Mouse (Mus musculus) lung, embryonic 16.5 days (tissue): ENCODE results near the gene Cat. TPM values are rescaled to one million over a fixed set of nuclear protein-coding genes. Genes with fewer than 3 reads are reported as not detected.
A peak's percentile ranks its signal among the peaks of the same experiment; 100 is the strongest.

Source experiments
- ATAC-seq: fragments of 200-750 bp; cut with Nextera tagmentation; 2 replicates; pipeline ENCODE4 v1.8.0; 2017; ENCODE audit warnings: low read depth, mild to moderate bottlenecking, moderate library complexity
- H3K27ac ChIP-seq: fragments of 300-500 bp; sonication (generic); 2 replicates; pipeline ENCODE4 v1.5.1; 2014; ENCODE audit warnings: mild to moderate bottlenecking, control low read depth, low read length
- H3K27me3 ChIP-seq: fragments of 300-500 bp; sonication (generic); 2 replicates; pipeline ENCODE4 v1.6.1; 2014; ENCODE audit warnings: low read depth, low read length, mixed read lengths; ENCODE audit not compliant: control insufficient read depth, insufficient read depth
- H3K36me3 ChIP-seq: fragments of 300-500 bp; sonication (generic); 2 replicates; pipeline ENCODE4 v1.6.1; 2014; ENCODE audit warnings: low read length; ENCODE audit not compliant: control insufficient read depth, insufficient read depth
- H3K4me1 ChIP-seq: fragments of 300-500 bp; sonication (generic); replicated peaks from 2 replicates; pipeline ENCODE4 v1.6.1; 2014; ENCODE audit warnings: low read length, mixed read lengths; ENCODE audit not compliant: control insufficient read depth, insufficient read depth
- H3K4me2 ChIP-seq: fragments of 300-500 bp; sonication (generic); 2 replicates; pipeline ENCODE4 v1.6.1; 2014; ENCODE audit warnings: low read depth, low read length, control low read depth
- H3K4me3 ChIP-seq: fragments of 300-500 bp; sonication (generic); 2 replicates; pipeline ENCODE4 v1.5.1; 2014; ENCODE audit warnings: mild to moderate bottlenecking, low read length, control low read depth
- H3K9ac ChIP-seq: fragments of 300-500 bp; sonication (generic); 2 replicates; pipeline ENCODE4 v1.6.1; 2014; ENCODE audit warnings: low read length, control low read depth
- H3K9me3 ChIP-seq: fragments of 300-500 bp; sonication (generic); 2 replicates; pipeline ENCODE4 v1.6.1; 2016; ENCODE audit warnings: low read length; ENCODE audit not compliant: control insufficient read depth
- WGBS: fragments of 180-500 bp; shearing (Covaris S2); extraction: QIAGEN DNeasy Blood & Tissue Kit; methylation state at CpG from one replicate; pipeline ENCODE4 v1.1.7; 2014; 5-methylcytosine and 5-hydroxymethylcytosine counted together
- polyA plus RNA-seq: library from polyadenylated mRNA; unstranded; fragments of >200 nt; fragmentation: Nextera tagmentation; extraction: Ambion mirVana; gene quantifications from 2 replicates; pipeline ENCODE4 v1.2.1, GENCODE M21; 2015

Gene Cat
- polyA plus RNA-seq, 1 experiment from 2014 or later = 109 TPM

GRCm38 (mm10) chr2:103504463-103504862, 19.5 kb upstream of the Cat start:
- ATAC-seq = no peak
- no peak overlapping the region for H3K9ac ChIP-seq
- H3K4me2 ChIP-seq = no peak overlapping the region
- H3K9me3 ChIP-seq = no peaks in the 10 kb centered on the region; the same call in 1 of the 2 replicates
- no peak overlapping the region for H3K27ac ChIP-seq
- no peaks in the 10 kb centered on the region for H3K27me3 ChIP-seq
- H3K4me1 ChIP-seq = no peaks in the 10 kb centered on the region
- WGBS = 80% methylated on average over 1 of the region's 1 CpGs
- H3K4me3 ChIP-seq = no peak overlapping the region
- H3K36me3 ChIP-seq = no peaks in the 10 kb centered on the region

- H3K4me3 ChIP-seq = no peak overlapping the region
- H3K27me3 ChIP-seq = no peaks in the 10 kb centered on the region
- H3K27ac ChIP-seq = no peak overlapping the region
- 52% methylated on average over 2 of the region's 2 CpGs for WGBS
- ATAC-seq = no peak
- no peaks in the 10 kb centered on the region; the same call in 1 of the 2 replicates for H3K9me3 ChIP-seq
- H3K36me3 ChIP-seq = no peaks in the 10 kb centered on the region
- no peak overlapping the region for H3K4me2 ChIP-seq
- H3K4me1 ChIP-seq = no peaks in the 10 kb centered on the region
- H3K9ac ChIP-seq = no peak overlapping the region
Measured at GRCm38 (mm10) chr2:103500769-103501168, 15.8 kb upstream of the Cat start.

GRCm38 (mm10) chr2:103495633-103496418, 10.9 kb upstream of the Cat start:
- no peak overlapping the region for H3K4me2 ChIP-seq
- H3K27ac ChIP-seq = no peak overlapping the region
- no peaks in the 10 kb centered on the region for H3K9me3 ChIP-seq
- 74% methylated on average over 6 of the region's 6 CpGs for WGBS
- H3K4me3 ChIP-seq = no peak overlapping the region
- no peaks in the 10 kb centered on the region for H3K4me1 ChIP-seq
- H3K27me3 ChIP-seq = no peaks in the 10 kb centered on the region
- H3K9ac ChIP-seq = no peak overlapping the region
- no peak for ATAC-seq
- no peaks in the 10 kb centered on the region for H3K36me3 ChIP-seq

- ATAC-seq = no peak
- no peak overlapping the region for H3K9ac ChIP-seq
- no peak overlapping the region for H3K4me2 ChIP-seq
- H3K36me3 ChIP-seq = no peaks in the 10 kb centered on the region
- H3K27me3 ChIP-seq = no peaks in the 10 kb centered on the region
- no peak overlapping the region for H3K27ac ChIP-seq
- WGBS = 53% methylated on average over 4 of the region's 4 CpGs
- no peaks in the 10 kb centered on the region; the same call in 1 of the 2 replicates for H3K4me1 ChIP-seq
- H3K9me3 ChIP-seq = no peaks in the 10 kb centered on the region
- H3K4me3 ChIP-seq = no peak overlapping the region
Measured at GRCm38 (mm10) chr2:103493827-103494226, 8.9 kb upstream of the Cat start.

GRCm38 (mm10) chr2:103492526-103492925, 7.6 kb upstream of the Cat start:
- 78% methylated on average over 4 of the region's 4 CpGs for WGBS
- H3K9me3 ChIP-seq = no peaks in the 10 kb centered on the region

GRCm38 (mm10) chr2:103483986-103484520, 907 bp downstream of the Cat start:
- peak overlapping the region; percentile 74 for H3K4me3 ChIP-seq
- peak overlapping the region; percentile 92; the same call in 1 of the 2 replicates for H3K27ac ChIP-seq
- no peak for ATAC-seq
- no peaks in the 10 kb centered on the region for H3K27me3 ChIP-seq
- no peaks in the 10 kb centered on the region for H3K9me3 ChIP-seq
- peak overlapping the region; percentile 67 for H3K4me2 ChIP-seq
- peaks cover 16% of the 10 kb centered on the region for H3K4me1 ChIP-seq
- H3K9ac ChIP-seq = peak overlapping the region; percentile 73
- WGBS = 11% methylated on average over 5 of the region's 5 CpGs
- H3K36me3 ChIP-seq = no peaks in the 10 kb centered on the region

More at GRCm38 (mm10) chr2:103492526-103492925, 7.6 kb upstream of the Cat start:
- no peak overlapping the region for H3K9ac ChIP-seq
- no peaks in the 10 kb centered on the region for H3K27me3 ChIP-seq
- no peak overlapping the region for H3K27ac ChIP-seq
- H3K36me3 ChIP-seq = no peaks in the 10 kb centered on the region
- H3K4me3 ChIP-seq = no peak overlapping the region
- H3K4me2 ChIP-seq = no peak overlapping the region
- ATAC-seq = no peak
- no peaks in the 10 kb centered on the region; the same call in 1 of the 2 replicates for H3K4me1 ChIP-seq

GRCm38 (mm10) chr2:103483289-103483985, 1.5 kb downstream of the Cat start:
- Histone ChIP-seq H3K4me2 (peak overlapping the region; percentile 67), H3K27ac (no peak overlapping the region), H3K4me3 (peak overlapping the region; percentile 74), H3K9me3 (no peaks in the 10 kb centered on the region), H3K4me1 (peaks cover 16% of the 10 kb centered on the region), H3K27me3 (no peaks in the 10 kb centered on the region), H3K9ac (no peak overlapping the region), H3K36me3 (no peaks in the 10 kb centered on the region)
- 43% methylated on average over 7 of the region's 7 CpGs for WGBS
- no peak for ATAC-seq

GRCm38 (mm10) chr2:103481314-103482231, 3.4 kb downstream of the Cat start:
- H3K27ac ChIP-seq = no peak overlapping the region
- H3K4me1 ChIP-seq = peaks cover 19% of the 10 kb centered on the region
- no peaks in the 10 kb centered on the region for H3K9me3 ChIP-seq
- ATAC-seq = no peak
- H3K9ac ChIP-seq = no peak overlapping the region
- no peaks in the 10 kb centered on the region for H3K27me3 ChIP-seq
- H3K36me3 ChIP-seq = no peaks in the 10 kb centered on the region
- WGBS = 72% methylated on average over 11 of the region's 11 CpGs
- H3K4me3 ChIP-seq = no peak overlapping the region
- H3K4me2 ChIP-seq = no peak overlapping the region
